Mouse (Mus musculus) hindbrain, embryonic 16.5 days (tissue): ENCODE results near the gene Tgfb3. TPM values are rescaled to one million over a fixed set of nuclear protein-coding genes. Genes with fewer than 3 reads are reported as not detected.

Experiments
- ATAC-seq: fragments of 200-750 bp; cut with Nextera tagmentation; 2 replicates; pipeline ENCODE4 v1.8.0; 2017; ENCODE audit warnings: moderate TSS enrichment, moderate library complexity
- H3K27ac ChIP-seq: fragments of 300-500 bp; sonication (generic); 2 replicates; pipeline ENCODE4 v1.5.1; 2014; ENCODE audit warnings: low read depth, mild to moderate bottlenecking, control low read depth, low read length, moderate library complexity
- H3K27me3 ChIP-seq: fragments of 300-500 bp; sonication (generic); replicated peaks from 2 replicates; pipeline ENCODE4 v1.6.1; 2014; ENCODE audit warnings: low read length; ENCODE audit not compliant: control insufficient read depth, insufficient read depth
- H3K36me3 ChIP-seq: fragments of 300-500 bp; sonication (generic); 2 replicates; pipeline ENCODE4 v1.6.1; 2014; ENCODE audit warnings: mild to moderate bottlenecking, low read length, moderate library complexity, mixed read lengths; ENCODE audit not compliant: control insufficient read depth, insufficient read depth
- H3K4me1 ChIP-seq: fragments of 300-500 bp; sonication (generic); 2 replicates; pipeline ENCODE4 v1.6.1; 2014; ENCODE audit warnings: low read depth, low read length; ENCODE audit not compliant: control insufficient read depth, insufficient read depth
- H3K4me2 ChIP-seq: fragments of 300-500 bp; sonication (generic); 2 replicates; pipeline ENCODE4 v1.6.1; 2014; ENCODE audit warnings: mild to moderate bottlenecking, low read length, control low read depth, moderate library complexity
- H3K4me3 ChIP-seq: fragments of 300-500 bp; sonication (generic); 2 replicates; pipeline ENCODE4 v1.5.1; 2014; ENCODE audit warnings: mild to moderate bottlenecking, low read length, control low read depth, moderate library complexity
- H3K9ac ChIP-seq: fragments of 300-500 bp; sonication (generic); 2 replicates; pipeline ENCODE4 v1.6.1; 2014; ENCODE audit warnings: low read depth, mild to moderate bottlenecking, control low read depth, low read length, moderate library complexity
- H3K9me3 ChIP-seq: fragments of 300-500 bp; sonication (generic); 2 replicates; pipeline ENCODE4 v1.6.1; 2014; ENCODE audit warnings: mild to moderate bottlenecking, low read length, moderate library complexity; ENCODE audit not compliant: control insufficient read depth
- WGBS: fragments of 180-500 bp; shearing (Covaris S2); extraction: QIAGEN DNeasy Blood & Tissue Kit; methylation state at CpG from one replicate; pipeline ENCODE4 v1.1.7; 2014; 5-methylcytosine and 5-hydroxymethylcytosine counted together
- polyA plus RNA-seq: library from polyadenylated mRNA; unstranded; fragments of >200 nt; fragmentation: Nextera tagmentation; extraction: Ambion mirVana; gene quantifications from 2 replicates; pipeline ENCODE4 v1.2.1, GENCODE M21; 2015

Tgfb3 gene
- polyA plus RNA-seq, 1 experiment from 2014 or later, result 5.1 TPM

DNA sequence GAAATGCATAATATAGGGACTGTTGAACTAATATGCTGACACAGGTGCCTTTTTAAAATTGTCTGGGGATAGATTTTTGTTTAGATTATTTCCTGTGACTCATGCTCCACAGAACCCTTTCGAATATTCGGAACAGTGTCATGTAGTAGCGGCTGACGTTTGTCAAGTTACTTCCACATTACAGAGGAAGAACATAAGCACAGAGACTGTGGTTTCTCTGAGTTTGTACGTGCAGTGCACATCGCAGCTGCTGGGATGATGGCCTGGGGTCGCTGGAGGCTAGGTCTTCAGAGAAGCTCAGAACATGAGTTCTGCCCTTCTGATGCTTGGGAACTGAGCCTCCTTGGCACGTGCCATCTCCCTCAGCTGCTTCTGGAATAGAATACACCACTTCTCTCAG is 31.5 kb downstream of the Tgfb3 start:
- peaks cover 3% of the 10 kb centered on the region for H3K9me3 ChIP-seq
- H3K27me3 ChIP-seq, result no peaks in the 10 kb centered on the region
- WGBS, result 90% methylated on average over 8 of the region's 8 CpGs
- H3K36me3 ChIP-seq, result peaks cover 6% of the 10 kb centered on the region; the same call in 1 of the 2 replicates
- H3K4me3 ChIP-seq, result no peak overlapping the region
- H3K4me1 ChIP-seq, result no peaks in the 10 kb centered on the region
- no peak overlapping the region for H3K27ac ChIP-seq
- no peak for ATAC-seq
- H3K4me2 ChIP-seq, result no peak overlapping the region
- no peak overlapping the region for H3K9ac ChIP-seq

DNA sequence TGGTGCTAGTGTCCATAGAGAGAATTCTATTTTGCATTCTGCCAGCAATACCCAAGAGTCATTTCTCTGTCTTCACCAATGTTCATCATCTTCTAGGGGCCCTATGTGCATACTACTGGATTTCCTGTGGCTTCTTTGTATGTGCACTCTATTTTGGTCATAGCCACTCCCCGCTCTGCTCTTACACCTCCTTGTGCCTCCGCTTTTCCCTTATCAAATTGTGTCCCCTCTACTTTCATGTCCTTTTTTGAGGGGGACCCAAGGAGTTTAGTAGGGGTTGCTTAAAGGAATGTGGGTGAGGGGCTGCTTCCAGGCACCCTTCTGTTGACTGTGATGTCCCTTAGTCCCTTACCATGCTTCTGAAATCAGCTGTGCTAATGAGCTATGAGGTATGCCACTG is 32.1 kb downstream of the Tgfb3 start:
- ATAC-seq, result no peak
- WGBS, result 99% methylated on average over 2 of the region's 2 CpGs
- H3K9ac ChIP-seq, result no peak overlapping the region
- H3K4me3 ChIP-seq, result no peak overlapping the region
- H3K27me3 ChIP-seq, result no peaks in the 10 kb centered on the region
- peaks cover 6% of the 10 kb centered on the region; the same call in 1 of the 2 replicates for H3K36me3 ChIP-seq
- H3K4me2 ChIP-seq, result no peak overlapping the region
- no peaks in the 10 kb centered on the region for H3K4me1 ChIP-seq
- peaks cover 3% of the 10 kb centered on the region for H3K9me3 ChIP-seq
- no peak overlapping the region for H3K27ac ChIP-seq

DNA sequence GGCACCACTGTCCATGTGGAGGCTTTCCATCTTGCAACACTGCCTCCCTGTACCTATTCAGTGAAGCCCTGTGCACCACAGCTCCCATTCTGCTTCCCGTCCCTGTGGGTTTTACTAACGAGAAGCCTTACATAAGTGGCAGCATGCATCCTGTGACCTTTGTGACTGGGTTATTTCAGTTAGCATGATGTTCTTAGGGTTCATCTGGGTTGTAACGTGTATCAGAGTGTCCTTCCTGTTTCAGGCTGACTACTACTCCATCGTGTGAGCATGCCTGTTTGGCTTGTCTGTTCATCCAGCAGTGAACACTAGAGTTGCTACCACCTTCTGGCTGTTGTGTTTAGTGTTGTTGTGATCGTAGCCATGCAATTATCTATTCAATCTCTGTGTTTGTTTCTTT is 32.7 kb downstream of the Tgfb3 start:
- Histone ChIP-seq H3K27me3 (no peaks in the 10 kb centered on the region), H3K9ac (no peak overlapping the region), H3K36me3 (peaks cover 6% of the 10 kb centered on the region; the same call in 1 of the 2 replicates), H3K4me2 (no peak overlapping the region), H3K4me1 (no peaks in the 10 kb centered on the region), H3K4me3 (no peak overlapping the region), H3K27ac (no peak overlapping the region), H3K9me3 (peaks cover 3% of the 10 kb centered on the region)
- WGBS, result 83% methylated on average over 5 of the region's 5 CpGs
- ATAC-seq, result no peak

DNA sequence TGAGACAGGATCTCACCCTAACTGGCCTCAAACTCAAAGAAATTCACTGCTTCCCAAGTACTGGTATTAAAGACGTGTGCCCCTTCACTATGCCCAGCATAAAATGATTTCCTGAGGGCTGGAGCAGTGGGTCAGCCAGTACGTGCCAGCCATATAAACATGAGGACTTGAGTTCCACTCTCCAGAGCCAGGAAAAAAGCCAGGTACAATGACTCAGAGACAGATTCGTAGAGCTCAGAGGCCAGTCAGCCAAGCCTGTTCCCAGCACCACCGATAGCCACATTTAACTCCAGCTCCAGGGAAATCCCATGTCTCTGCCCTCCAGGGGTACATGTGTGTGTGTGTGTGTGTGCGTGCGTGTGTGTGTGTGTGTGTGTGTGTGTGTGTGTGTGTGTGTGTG is 39.1 kb downstream of the Tgfb3 start:
- H3K4me1 ChIP-seq, result peaks cover 7% of the 10 kb centered on the region
- H3K27ac ChIP-seq, result no peak overlapping the region
- 88% methylated on average over 5 of the region's 6 CpGs for WGBS
- peaks cover 6% of the 10 kb centered on the region; the same call in 1 of the 2 replicates for H3K36me3 ChIP-seq
- no peaks in the 10 kb centered on the region for H3K27me3 ChIP-seq
- no peak overlapping the region for H3K9ac ChIP-seq
- no peak overlapping the region for H3K4me2 ChIP-seq
- H3K4me3 ChIP-seq, result no peak overlapping the region
- peaks cover 3% of the 10 kb centered on the region for H3K9me3 ChIP-seq
- no peak for ATAC-seq

DNA sequence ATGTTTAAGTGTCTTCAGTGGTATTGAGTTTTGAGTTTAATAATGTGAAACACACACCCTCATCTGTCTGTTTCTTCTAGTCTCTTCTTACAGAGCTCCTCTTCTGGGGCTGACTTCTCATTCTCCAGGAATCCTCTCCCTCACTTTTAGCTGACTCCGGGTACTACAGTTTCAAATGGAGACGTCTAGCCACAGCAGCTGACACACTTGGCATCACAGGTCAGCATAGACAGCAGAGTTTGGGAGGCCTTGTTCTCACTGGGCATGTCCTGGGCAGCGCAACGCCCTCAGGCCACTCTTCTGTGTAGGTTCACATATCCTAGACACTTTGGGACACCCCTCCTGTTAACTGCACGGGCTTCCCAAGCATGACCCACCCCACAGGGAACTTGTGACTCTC is 39.8 kb downstream of the Tgfb3 start:
- WGBS, result 77% methylated on average over 5 of the region's 5 CpGs
- no peak for ATAC-seq
- Histone ChIP-seq H3K4me3 (no peak overlapping the region), H3K4me2 (no peak overlapping the region), H3K9me3 (peaks cover 3% of the 10 kb centered on the region), H3K4me1 (peaks cover 7% of the 10 kb centered on the region), H3K36me3 (peaks cover 6% of the 10 kb centered on the region; the same call in 1 of the 2 replicates), H3K27ac (no peak overlapping the region), H3K9ac (no peak overlapping the region), H3K27me3 (no peaks in the 10 kb centered on the region)

DNA sequence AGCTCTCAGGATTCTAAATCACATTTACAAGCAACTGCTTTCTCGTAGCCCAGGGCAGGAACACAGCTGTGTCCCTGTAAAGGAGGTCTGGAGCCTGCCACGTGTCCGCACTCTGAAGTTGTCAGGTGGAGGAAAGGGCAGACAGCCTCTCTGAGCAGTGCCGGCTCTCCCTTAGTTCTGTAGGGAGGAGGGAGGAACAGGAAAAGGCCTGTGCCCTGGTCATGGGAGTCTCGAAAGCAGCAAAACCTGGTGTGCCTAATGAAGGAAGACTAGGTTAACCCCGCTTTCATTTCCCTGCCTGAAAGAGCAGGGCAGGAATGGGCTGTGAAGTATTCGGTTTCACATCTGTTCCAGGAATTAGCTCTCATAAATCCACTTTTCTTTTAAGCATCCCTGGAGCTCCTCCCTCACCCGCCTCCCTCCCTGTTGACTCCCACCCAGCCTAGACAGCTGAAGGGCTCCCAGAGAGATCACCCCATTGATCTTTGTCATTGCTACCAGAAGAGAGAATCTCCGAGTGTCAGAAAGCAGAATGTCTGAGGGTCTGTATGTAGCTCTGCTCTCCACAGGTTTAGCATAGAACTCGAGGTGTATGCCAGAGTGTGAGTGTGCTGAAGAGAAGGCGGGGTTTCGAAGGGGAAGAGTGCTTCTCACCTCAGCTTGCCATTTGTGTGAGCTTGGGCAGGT is 41.5 kb downstream of the Tgfb3 start:
- peak; percentile 63 for ATAC-seq
- Histone ChIP-seq H3K4me1 (peaks cover 7% of the 10 kb centered on the region), H3K9me3 (no peaks in the 10 kb centered on the region), H3K36me3 (no peaks in the 10 kb centered on the region), H3K9ac (no peak overlapping the region), H3K27ac (no peak overlapping the region), H3K4me2 (no peak overlapping the region), H3K27me3 (no peaks in the 10 kb centered on the region), H3K4me3 (no peak overlapping the region)
- 31% methylated on average over 12 of the region's 12 CpGs for WGBS

DNA sequence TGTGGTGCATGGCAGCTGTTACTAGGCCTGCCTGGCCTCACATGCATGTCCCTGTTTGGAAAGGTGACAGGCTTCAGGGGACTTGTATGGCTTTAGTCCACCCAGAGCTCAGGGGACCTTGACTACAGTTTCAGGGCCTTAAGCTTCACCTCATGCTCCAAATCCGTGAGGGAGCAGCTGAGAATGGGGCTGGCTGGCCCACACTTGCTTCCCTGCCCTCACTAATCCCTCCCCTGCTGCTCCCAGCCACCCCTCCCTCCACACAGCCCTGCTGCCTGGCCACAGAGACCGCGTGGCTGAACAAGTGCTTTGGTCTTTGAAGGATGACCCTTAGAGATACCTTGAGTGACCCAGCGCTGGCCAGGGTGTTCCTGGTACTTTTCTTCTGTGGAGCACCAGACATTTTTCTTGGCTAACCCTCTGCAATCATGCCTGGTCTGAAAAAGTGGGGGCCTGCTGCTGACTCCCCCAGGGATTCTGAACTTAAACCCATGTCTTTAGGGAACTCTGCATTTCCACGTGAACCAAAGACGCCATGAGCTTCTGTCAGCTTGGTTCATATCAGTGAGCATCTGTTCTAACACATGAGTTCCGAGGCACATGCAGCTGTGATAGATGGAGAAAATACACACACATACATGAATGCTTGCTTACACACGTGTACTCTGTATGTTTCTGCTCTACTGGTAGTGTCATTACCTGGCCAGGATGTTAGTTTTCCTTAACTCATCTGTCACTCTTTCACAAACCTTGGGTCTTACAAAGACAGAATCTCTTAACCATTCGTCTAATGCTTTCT is 42.3 kb downstream of the Tgfb3 start:
- peaks cover 7% of the 10 kb centered on the region for H3K4me1 ChIP-seq
- 37% methylated on average over 9 of the region's 9 CpGs for WGBS
- no peak for ATAC-seq
- no peak overlapping the region for H3K4me3 ChIP-seq
- no peak overlapping the region; the same call in 1 of the 2 replicates for H3K27ac ChIP-seq
- no peak overlapping the region for H3K9ac ChIP-seq
- H3K9me3 ChIP-seq, result no peaks in the 10 kb centered on the region
- H3K4me2 ChIP-seq, result no peak overlapping the region
- no peaks in the 10 kb centered on the region for H3K27me3 ChIP-seq
- no peaks in the 10 kb centered on the region for H3K36me3 ChIP-seq

DNA sequence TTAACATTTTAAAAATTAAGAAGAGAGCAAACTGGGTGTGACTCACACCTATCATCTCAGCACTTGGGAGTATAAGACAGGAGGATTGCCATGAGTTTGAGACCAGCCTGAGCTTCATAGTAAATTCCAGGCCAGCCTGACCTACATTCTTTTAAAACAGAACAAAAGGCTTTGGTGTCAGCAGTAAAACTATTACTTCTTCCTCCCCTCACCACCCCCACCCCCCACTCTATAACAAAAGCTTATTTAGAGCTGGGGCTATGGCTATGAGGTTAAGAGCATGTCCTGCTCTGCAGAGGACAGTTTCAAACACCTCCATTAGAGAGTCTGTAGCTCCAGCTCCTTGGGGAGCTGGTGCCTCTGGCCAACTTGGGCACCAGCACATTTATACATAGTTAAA is 43.3 kb downstream of the Tgfb3 start:
- ATAC-seq, result no peak
- Histone ChIP-seq H3K4me1 (peaks cover 7% of the 10 kb centered on the region), H3K9ac (no peak overlapping the region), H3K36me3 (no peaks in the 10 kb centered on the region), H3K4me2 (no peak overlapping the region), H3K27ac (no peak overlapping the region), H3K4me3 (no peak overlapping the region), H3K27me3 (no peaks in the 10 kb centered on the region), H3K9me3 (no peaks in the 10 kb centered on the region)

DNA sequence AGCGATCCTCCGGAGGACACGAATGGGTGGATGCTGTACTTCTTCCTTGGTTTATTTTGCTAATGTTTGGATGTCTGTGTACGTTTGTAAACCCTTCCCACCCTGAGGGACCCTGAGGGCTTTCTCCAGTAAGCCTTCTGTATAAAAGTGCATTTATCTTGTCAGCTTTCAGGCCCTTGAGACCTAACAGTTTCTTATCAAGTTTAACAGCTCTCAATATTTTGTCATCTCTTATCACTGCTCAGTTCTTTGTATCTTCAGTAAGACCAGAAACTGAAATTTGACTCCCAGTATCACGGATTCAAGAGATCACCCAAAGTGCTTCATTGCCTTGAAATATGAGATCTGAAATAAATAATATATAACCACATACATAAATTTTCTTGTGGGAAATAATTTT is 47.9 kb downstream of the Tgfb3 start:
- Histone ChIP-seq H3K27me3 (no peaks in the 10 kb centered on the region), H3K27ac (no peak overlapping the region), H3K36me3 (no peaks in the 10 kb centered on the region), H3K9ac (no peak overlapping the region), H3K4me2 (no peak overlapping the region), H3K9me3 (no peaks in the 10 kb centered on the region), H3K4me1 (no peaks in the 10 kb centered on the region), H3K4me3 (no peak overlapping the region)
- 82% methylated on average over 5 of the region's 5 CpGs for WGBS
- no peak for ATAC-seq
